Mouse (Mus musculus) ES-E14 (cell line): ENCODE measurements around the gene Cd109. TPM values are rescaled to one million over a fixed set of nuclear protein-coding genes. Genes with fewer than 3 reads are reported as not detected.

Experiments used
- DNase-seq: peaks from one replicate; pipeline ENCODE4 v3.0.0-alpha.2; 2013; ENCODE audit warnings: low read depth, low spot score
- H3K27ac ChIP-seq: 2 replicates; pipeline ENCODE4 v1.5.1; 2012; ENCODE audit warnings: low read depth, mild to moderate bottlenecking, low read length, moderate library complexity, mixed read lengths; ENCODE audit not compliant: poor library complexity, insufficient read depth, severe bottlenecking
- H3K36me3 ChIP-seq: 2 replicates; pipeline ENCODE4 v1.6.1; 2012; ENCODE audit warnings: mild to moderate bottlenecking, low read length, moderate library complexity, mixed read lengths; ENCODE audit not compliant: control insufficient read depth, poor library complexity, insufficient read depth, severe bottlenecking
- H3K4me1 ChIP-seq, 2 experiments: fragments of 150-350 bp in 1 of 2; sonication (generic) in 1 of 2; 2 replicates each; pipeline ENCODE4 v1.6.1; 2012; ENCODE audit warnings: low read length in 2 of 2, mild to moderate bottlenecking in 1 of 2, mixed read lengths in 1 of 2; ENCODE audit not compliant: control insufficient read depth in 2 of 2, insufficient read depth in 2 of 2, poor library complexity in 1 of 2
- H3K4me3 ChIP-seq, 2 experiments: fragments of 150-350 bp in 1 of 2; sonication (generic) in 1 of 2; 2 replicates each; pipeline ENCODE4 v1.5.1; 2012; ENCODE audit warnings: low read length in 2 of 2, low read depth in 1 of 2, mild to moderate bottlenecking in 1 of 2, mixed read lengths in 1 of 2; ENCODE audit not compliant: insufficient read depth in 1 of 2, poor library complexity in 1 of 2, severe bottlenecking in 1 of 2
- H3K9ac ChIP-seq: 2 replicates; pipeline ENCODE4 v1.6.1; 2012; ENCODE audit warnings: low read depth, mild to moderate bottlenecking, low read length, mixed read lengths; ENCODE audit not compliant: poor library complexity, insufficient read depth, severe bottlenecking
- H3K9me3 ChIP-seq: fragments of 150-350 bp; sonication (generic); 2 replicates; pipeline ENCODE4 v1.6.1; 2012; ENCODE audit warnings: low read depth, mild to moderate bottlenecking, low read length; ENCODE audit not compliant: control insufficient read depth, insufficient read depth
- CHD2 ChIP-seq: IDR thresholded peaks from 2 replicates; pipeline ENCODE4 v1.6.1; 2014; ENCODE audit warnings: mild to moderate bottlenecking, low read depth, low read length, inconsistent platforms
- HCFC1 ChIP-seq: IDR thresholded peaks from 2 replicates; pipeline ENCODE4 v1.6.1; 2012; ENCODE audit warnings: low read length, inconsistent platforms, borderline replicate concordance; ENCODE audit not compliant: insufficient read depth
- MAFK ChIP-seq: IDR thresholded peaks from 2 replicates; pipeline ENCODE4 v1.6.1; 2014; ENCODE audit warnings: mild to moderate bottlenecking, low read depth, low read length, inconsistent platforms; ENCODE audit not compliant: insufficient read depth
- ZC3H11A ChIP-seq: IDR thresholded peaks from 2 replicates; pipeline ENCODE4 v1.6.1; 2012; ENCODE audit warnings: low read depth, mild to moderate bottlenecking, inconsistent platforms, low read length, borderline replicate concordance
- ZNF384 ChIP-seq: IDR thresholded peaks from 2 replicates; pipeline ENCODE4 v1.6.1; 2012; ENCODE audit warnings: low read depth, low read length, inconsistent platforms
- in situ Hi-C, 2 experiments: fragments of 600-800 bp; cut with MboI; formaldehyde crosslinking; loops; one replicate each; pipeline ENCODE4 v1.15.1; 2025; ENCODE audit warnings: low sequenced_read_pairs in 2 of 2, inconsistent platforms in 1 of 2; ENCODE audit not compliant: unreplicated experiment in 2 of 2
- total RNA-seq: library from RNA; depleted of rRNA; stranded (reverse); fragments of 300-350 nt; gene quantifications from 2 replicates; pipeline ENCODE4 v1.2.3, GENCODE M21; 2012

Cd109 gene
- total RNA-seq, 1 experiment: 7.3 TPM

DNA sequence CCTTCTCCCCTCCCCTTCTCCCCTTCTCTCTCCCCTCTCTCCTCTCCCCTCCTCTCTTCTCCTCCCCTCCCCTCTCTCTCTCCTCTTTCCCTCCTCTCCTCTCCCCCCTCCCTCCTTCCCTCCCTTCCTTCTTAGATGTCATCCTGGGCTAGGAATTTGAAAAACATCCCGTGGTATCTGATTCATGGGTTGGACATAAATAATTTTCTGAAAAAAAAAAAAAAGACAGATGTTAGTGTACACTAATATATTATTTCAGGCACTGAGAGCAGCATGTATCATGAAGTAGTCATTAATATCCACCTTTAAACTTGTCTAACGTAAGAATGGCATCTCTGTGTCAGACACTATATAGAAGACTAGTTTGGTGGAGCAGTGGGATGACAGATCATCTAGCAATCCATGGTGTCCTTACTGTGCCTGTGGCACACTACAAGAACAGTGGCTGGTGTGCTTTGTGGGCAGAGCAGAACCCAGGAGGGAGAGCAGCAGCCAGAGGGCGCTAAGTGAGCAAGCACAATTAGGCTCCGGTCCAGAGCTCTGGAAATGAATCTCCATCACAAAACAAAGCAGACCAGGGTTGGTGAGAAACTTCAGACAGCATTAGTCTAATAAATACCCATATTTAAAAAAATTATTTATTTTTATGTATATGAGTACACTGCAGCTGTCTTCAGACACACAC is 14.2 kb upstream of the Cd109 start:
- no peaks in the 10 kb centered on the region for H3K9me3 ChIP-seq
- peak; percentile 76 for DNase-seq
- H3K4me1 ChIP-seq: no peaks in the 10 kb centered on the region
- H3K27ac ChIP-seq: no peak overlapping the region
- H3K9ac ChIP-seq: no peak overlapping the region
- no peaks in the 10 kb centered on the region for H3K36me3 ChIP-seq
- in situ Hi-C loops: no loop called here
- no peak overlapping the region for H3K4me3 ChIP-seq
- TF ChIP-seq HCFC1: no peak
- TF ChIP-seq CHD2: no peak
- no peak for TF ChIP-seq MAFK
- TF ChIP-seq ZNF384: no peak
- TF ChIP-seq ZC3H11A: no peak

GRCm38 (mm10) chr9:78614201-78614600 is 1.1 kb upstream of the Cd109 start:
- Histone ChIP-seq H3K27ac (no peak overlapping the region), H3K4me1 (peaks cover 0 to 5% of the 10 kb centered on the region in 2 experiments; a peak in 2 of 4 replicates), H3K36me3 (no peaks in the 10 kb centered on the region), H3K4me3 (no peak overlapping the region), H3K9ac (no peak overlapping the region), H3K9me3 (no peaks in the 10 kb centered on the region)
- TF ChIP-seq MAFK: no peak
- no peak for TF ChIP-seq CHD2
- TF ChIP-seq ZC3H11A: no peak
- TF ChIP-seq HCFC1: no peak
- no peak for TF ChIP-seq ZNF384
- no peak for DNase-seq
- in situ Hi-C loops: no loop called here

GRCm38 (mm10) chr9:78619285-78619684 is 3.9 kb downstream of the Cd109 start:
- no peak for DNase-seq
- no peak overlapping the region for H3K27ac ChIP-seq
- in situ Hi-C loops: no loop called here
- no peaks in the 10 kb centered on the region for H3K36me3 ChIP-seq
- H3K9me3 ChIP-seq: no peaks in the 10 kb centered on the region
- H3K4me1 ChIP-seq: peaks cover 1 to 5% of the 10 kb centered on the region in 2 experiments; a peak in 2 of 4 replicates
- no peak for TF ChIP-seq MAFK
- no peak for TF ChIP-seq ZC3H11A
- no peak for TF ChIP-seq ZNF384
- no peak for TF ChIP-seq CHD2
- TF ChIP-seq HCFC1: no peak
- H3K9ac ChIP-seq: no peak overlapping the region
- H3K4me3 ChIP-seq: no peak overlapping the region

- Histone ChIP-seq H3K36me3 (no peaks in the 10 kb centered on the region), H3K27ac (no peak overlapping the region), H3K4me3 (no peak overlapping the region), H3K9ac (no peak overlapping the region), H3K4me1 (0 out of 4 replicates have a peak, but pooled peaks cover 0 to 1% of the 10 kb centered on the region in 2 experiments), H3K9me3 (no peaks in the 10 kb centered on the region)
- no peak for TF ChIP-seq HCFC1
- no peak for TF ChIP-seq ZNF384
- no peak for DNase-seq
- in situ Hi-C loops: no loop called here
These were observed 8.0 kb downstream of the Cd109 start for GRCm38 (mm10) chr9:78623301-78623747.

DNA sequence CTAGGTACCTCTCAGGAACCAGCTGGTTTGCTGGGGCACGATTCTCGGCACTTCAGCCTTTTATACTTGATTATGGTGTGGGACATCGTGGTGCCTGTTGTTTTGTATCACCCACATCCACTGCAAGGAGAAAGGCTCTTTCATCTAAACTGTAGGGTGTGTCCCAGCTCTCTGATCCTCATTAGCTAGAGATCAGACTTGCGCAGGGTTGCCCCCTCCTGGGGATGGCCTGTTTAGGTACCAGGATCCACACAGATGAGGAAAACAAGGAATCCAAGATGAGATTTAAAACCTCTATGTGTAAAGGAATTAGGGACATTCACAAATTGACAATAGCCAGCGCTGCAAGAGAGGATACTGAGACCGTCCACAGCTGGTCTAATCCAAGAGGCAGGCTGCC is 14.6 kb downstream of the Cd109 start:
- Histone ChIP-seq H3K36me3 (no peaks in the 10 kb centered on the region), H3K9me3 (no peaks in the 10 kb centered on the region), H3K9ac (no peak overlapping the region), H3K4me1 (no peaks in the 10 kb centered on the region), H3K4me3 (no peak overlapping the region), H3K27ac (no peak overlapping the region)
- no peak for DNase-seq
- in situ Hi-C loops: no loop called here
- no peak for TF ChIP-seq HCFC1
- TF ChIP-seq MAFK: no peak
- TF ChIP-seq CHD2: no peak
- no peak for TF ChIP-seq ZC3H11A
- no peak for TF ChIP-seq ZNF384
